Mouse (Mus musculus): Measurements from ENCODE around the gene Plekha5. TPM values are rescaled to one million over a fixed set of nuclear protein-coding genes. Genes with fewer than 3 reads are reported as not detected.
A peak's percentile ranks its signal among the peaks of the same experiment; 100 is the strongest.

Gene Plekha5
- polyA plus RNA-seq, 1 experiment from 2014 or later: 5.2 TPM

GRCm38 (mm10) chr6:140501841-140502240 is 78.0 kb downstream of the Plekha5 start:
- DNase-seq (no peak), ATAC-seq (no peak)
- Histone ChIP-seq H3K9ac (replicated peaks) (no peak overlapping the region), H3K4me3 (ENCODE audit: low read depth, low read length) (no peak overlapping the region), H3K4me2 (ENCODE audit: low read depth, low read length) (no peak overlapping the region), H3K27me3 (ENCODE audit: insufficient read depth, low read length) (no peaks in the 10 kb centered on the region), H3K36me3 (replicated peaks; ENCODE audit: insufficient read depth, low read length) (0 out of 2 replicates have a peak, but pooled peaks cover 2% of the 10 kb centered on the region), H3K4me1 (ENCODE audit: insufficient read depth) (peaks cover 12% of the 10 kb centered on the region), H3K27ac (ENCODE audit: low read depth) (no peak overlapping the region), H3K9me3 (ENCODE audit: low read length) (no peaks in the 10 kb centered on the region)
- 77% methylated on average over 7 of the region's 7 CpGs for WGBS (ENCODE audit: insufficient replicate concordance)
- no peak for TF ChIP-seq CTCF (IDR thresholded peaks at IDR 0.05; ENCODE audit: low read depth)
- no peak for TF ChIP-seq EP300 (IDR thresholded peaks at IDR 0.05; ENCODE audit: low read depth)

- Histone ChIP-seq H3K9me3 (ENCODE audit: low read length) (no peaks in the 10 kb centered on the region), H3K27me3 (ENCODE audit: insufficient read depth, low read length) (no peaks in the 10 kb centered on the region), H3K36me3 (replicated peaks; ENCODE audit: insufficient read depth, low read length) (0 out of 2 replicates have a peak, but pooled peaks cover 2% of the 10 kb centered on the region), H3K4me2 (ENCODE audit: low read depth, low read length) (no peak overlapping the region), H3K27ac (ENCODE audit: low read depth) (no peak overlapping the region), H3K4me3 (ENCODE audit: low read depth, low read length) (no peak overlapping the region), H3K9ac (replicated peaks) (no peak overlapping the region), H3K4me1 (ENCODE audit: insufficient read depth) (peaks cover 8% of the 10 kb centered on the region)
- ATAC-seq (no peak), DNase-seq (no peak)
- no peak for TF ChIP-seq CTCF (IDR thresholded peaks at IDR 0.05; ENCODE audit: low read depth)
- WGBS (ENCODE audit: insufficient replicate concordance): 77% methylated on average over 10 of the region's 10 CpGs
Observed at GRCm38 (mm10) chr6:140504796-140505195, 80.9 kb downstream of the Plekha5 start.

GRCm38 (mm10) chr6:140507605-140508004 is 83.8 kb downstream of the Plekha5 start:
- Histone ChIP-seq H3K27ac (ENCODE audit: low read depth) (no peak overlapping the region), H3K4me3 (ENCODE audit: low read depth, low read length) (no peak overlapping the region), H3K4me2 (ENCODE audit: low read depth, low read length) (no peak overlapping the region), H3K27me3 (ENCODE audit: insufficient read depth, low read length) (no peaks in the 10 kb centered on the region), H3K9ac (replicated peaks) (no peak overlapping the region), H3K4me1 (ENCODE audit: insufficient read depth) (peaks cover 8% of the 10 kb centered on the region), H3K36me3 (replicated peaks; ENCODE audit: insufficient read depth, low read length) (no peaks in the 10 kb centered on the region), H3K9me3 (ENCODE audit: low read length) (no peaks in the 10 kb centered on the region)
- ATAC-seq: no peak
- no peak for DNase-seq
- 71% methylated on average over 3 of the region's 3 CpGs for WGBS (ENCODE audit: insufficient replicate concordance)
- TF ChIP-seq EP300 (IDR thresholded peaks at IDR 0.05; ENCODE audit: low read depth) (no peak), CTCF (IDR thresholded peaks at IDR 0.05; ENCODE audit: low read depth) (no peak)

- H3K36me3 ChIP-seq (replicated peaks; ENCODE audit: insufficient read depth, low read length): no peaks in the 10 kb centered on the region
- H3K9ac ChIP-seq (replicated peaks): no peak overlapping the region
- H3K9me3 ChIP-seq (ENCODE audit: low read length): no peaks in the 10 kb centered on the region
- peaks cover 8% of the 10 kb centered on the region for H3K4me1 ChIP-seq (ENCODE audit: insufficient read depth)
- H3K27me3 ChIP-seq (ENCODE audit: insufficient read depth, low read length): no peaks in the 10 kb centered on the region
- ATAC-seq (no peak), DNase-seq (no peak)
- H3K4me2 ChIP-seq (ENCODE audit: low read depth, low read length): no peak overlapping the region
- no peak overlapping the region for H3K4me3 ChIP-seq (ENCODE audit: low read depth, low read length)
- TF ChIP-seq EP300 (IDR thresholded peaks at IDR 0.05; ENCODE audit: low read depth) (no peak), CTCF (IDR thresholded peaks at IDR 0.05; ENCODE audit: low read depth) (no peak)
- 72% methylated on average over 13 of the region's 13 CpGs for WGBS (ENCODE audit: insufficient replicate concordance)
- no peak overlapping the region for H3K27ac ChIP-seq (ENCODE audit: low read depth)
Observed at GRCm38 (mm10) chr6:140508475-140509150, 84.8 kb downstream of the Plekha5 start.

GRCm38 (mm10) chr6:140509151-140509530 is 85.3 kb downstream of the Plekha5 start:
- Histone ChIP-seq H3K4me1 (ENCODE audit: insufficient read depth) (peaks cover 8% of the 10 kb centered on the region), H3K4me2 (ENCODE audit: low read depth, low read length) (no peak overlapping the region), H3K27ac (ENCODE audit: low read depth) (peak overlapping the region; percentile 40; the same call in 1 of the 2 replicates), H3K4me3 (ENCODE audit: low read depth, low read length) (no peak overlapping the region), H3K36me3 (replicated peaks; ENCODE audit: insufficient read depth, low read length) (no peaks in the 10 kb centered on the region), H3K9ac (replicated peaks) (no peak overlapping the region), H3K27me3 (ENCODE audit: insufficient read depth, low read length) (no peaks in the 10 kb centered on the region), H3K9me3 (ENCODE audit: low read length) (no peaks in the 10 kb centered on the region)
- TF ChIP-seq EP300 (IDR thresholded peaks at IDR 0.05; ENCODE audit: low read depth) (no peak), CTCF (IDR thresholded peaks at IDR 0.05; ENCODE audit: low read depth) (no peak)
- ATAC-seq (peak; percentile 21; the same call in 1 of the 2 replicates), DNase-seq (no peak)
- 29% methylated on average over 9 of the region's 9 CpGs for WGBS (ENCODE audit: insufficient replicate concordance)

- TF ChIP-seq EP300 (IDR thresholded peaks at IDR 0.05; ENCODE audit: low read depth): no peak
- no peak for TF ChIP-seq CTCF (IDR thresholded peaks at IDR 0.05; ENCODE audit: low read depth)
- peaks cover 11% of the 10 kb centered on the region for H3K4me1 ChIP-seq (ENCODE audit: insufficient read depth)
- DNase-seq (no peak), ATAC-seq (no peak)
- H3K4me2 ChIP-seq (ENCODE audit: low read depth, low read length): no peak overlapping the region
- H3K27me3 ChIP-seq (ENCODE audit: insufficient read depth, low read length): no peaks in the 10 kb centered on the region
- no peak overlapping the region for H3K4me3 ChIP-seq (ENCODE audit: low read depth, low read length)
- no peak overlapping the region for H3K9ac ChIP-seq (replicated peaks)
- H3K9me3 ChIP-seq (ENCODE audit: low read length): no peaks in the 10 kb centered on the region
- WGBS (ENCODE audit: insufficient replicate concordance): 76% methylated on average over 1 of the region's 1 CpGs
- H3K36me3 ChIP-seq (replicated peaks; ENCODE audit: insufficient read depth, low read length): no peaks in the 10 kb centered on the region
- no peak overlapping the region for H3K27ac ChIP-seq (ENCODE audit: low read depth)
Observed at GRCm38 (mm10) chr6:140512016-140512415, 88.2 kb downstream of the Plekha5 start.

Measured in liver, postnatal 0 days (tissue).